Mouse (Mus musculus) liver, postnatal 0 days (tissue): ENCODE data around the gene Nfu1.

Experiments used
- CTCF ChIP-seq: sonication (generic); IDR thresholded peaks from 2 replicates; pipeline ENCODE4 v1.5.1; 2016; ENCODE audit warnings: antibody characterized with exemption, low read depth
- EP300 ChIP-seq: IDR thresholded peaks from 2 replicates; pipeline ENCODE4 v1.6.1; 2016; ENCODE audit warnings: antibody characterized with exemption, low read depth, mild to moderate bottlenecking

DNA sequence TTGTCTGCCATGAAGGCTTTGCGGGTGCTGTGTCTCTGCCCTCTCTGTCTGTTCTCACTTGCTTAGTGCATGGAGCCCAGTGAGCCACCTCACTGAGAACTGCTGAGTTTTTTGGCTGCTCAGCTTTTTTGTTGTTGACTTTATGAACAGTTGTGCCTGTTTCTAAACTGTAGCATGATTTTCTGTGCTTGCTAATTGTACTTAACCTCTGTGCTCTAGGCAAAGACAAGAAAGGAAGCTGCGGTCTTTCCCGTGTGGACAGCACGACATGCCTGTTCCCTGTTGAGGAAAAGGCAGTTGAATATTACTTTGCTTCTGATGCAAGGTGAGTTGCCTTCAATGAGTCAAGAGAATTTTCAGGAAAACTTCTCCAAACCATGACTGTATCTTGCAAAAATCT is 54.5 kb downstream of the Nfu1 start:
- TF ChIP-seq EP300 (no peak), CTCF (no peak)
